Mouse (Mus musculus) embryo, embryonic 11.5 days (tissue): ENCODE measurements at regions not wholly inside any gene's neighbourhood (a gene's known extent, or its start where the extent isn't known, plus 50 kb on each side); places are given as distances from the start of the nearest gene placed in this dataset.
"Not testable (repeated sequence)": the region's sequence is repeated elsewhere in the genome, so short reads cannot be mapped to it uniquely, and the experiment has no call there.

ENCODE experiments used
- DNase-seq: peaks from one replicate; pipeline ENCODE4 v3.0.0-alpha.2; 2012; ENCODE audit warnings: low read depth, low spot score

- DNase-seq, result no peak
These were observed 173.7 kb upstream of the Klf14 start for GRCm38 (mm10) chr6:31132396-31133190.

GRCm38 (mm10) chr6:31133896-31134735 is 175.2 kb upstream of the Klf14 start:
- no peak for DNase-seq

- DNase-seq, result no peak
These were observed 175.8 kb upstream of the Klf14 start for GRCm38 (mm10) chr6:31134736-31135077.

GRCm38 (mm10) chr6:31135580-31135979 is 176.7 kb upstream of the Klf14 start:
- no peak for DNase-seq

- no peak for DNase-seq
These were observed 178.0 kb upstream of the Klf14 start for GRCm38 (mm10) chr6:31136895-31137294.

GRCm38 (mm10) chr6:31137351-31137750 is 178.5 kb upstream of the Klf14 start:
- DNase-seq, result no peak

- no peak for DNase-seq
These were observed 181.1 kb upstream of the Klf14 start for GRCm38 (mm10) chr6:31140000-31140399.

GRCm38 (mm10) chr6:31140593-31140992 is 181.7 kb upstream of the Klf14 start:
- DNase-seq, result no peak

GRCm38 (mm10) chr6:31141486-31141885 is 182.6 kb upstream of the Klf14 start:
- no peak for DNase-seq

GRCm38 (mm10) chr6:31142479-31143007 is 183.7 kb upstream of the Klf14 start:
- DNase-seq, result not testable (repeated sequence)

GRCm38 (mm10) chr6:31145687-31146086 is 186.8 kb upstream of the Klf14 start:
- DNase-seq, result no peak

- no peak for DNase-seq
These were observed 187.9 kb upstream of the Klf14 start for GRCm38 (mm10) chr6:31146779-31147178.

GRCm38 (mm10) chr6:31147682-31148081 is 188.8 kb upstream of the Klf14 start:
- no peak for DNase-seq

GRCm38 (mm10) chr6:31148311-31148856 is 189.5 kb upstream of the Klf14 start:
- DNase-seq, result no peak

GRCm38 (mm10) chr6:31149164-31149563 is 190.3 kb upstream of the Klf14 start:
- no peak for DNase-seq

GRCm38 (mm10) chr6:31150416-31150815 is 191.5 kb upstream of the Klf14 start:
- no peak for DNase-seq

- no peak for DNase-seq
These were observed 197.0 kb upstream of the Klf14 start for GRCm38 (mm10) chr6:31155857-31156256.

GRCm38 (mm10) chr6:31156999-31157398 is 198.1 kb upstream of the Klf14 start:
- no peak for DNase-seq

- no peak for DNase-seq
These were observed 198.6 kb upstream of the Klf14 start for GRCm38 (mm10) chr6:31157429-31157828.

GRCm38 (mm10) chr6:31158648-31159047 is 199.8 kb upstream of the Klf14 start:
- DNase-seq, result no peak

- no peak for DNase-seq
These were observed 200.4 kb upstream of the Klf14 start for GRCm38 (mm10) chr6:31159240-31159639.

GRCm38 (mm10) chr6:31159935-31160670 is 201.2 kb upstream of the Klf14 start:
- DNase-seq, result no peak
